Mouse (Mus musculus) hindbrain, embryonic 15.5 days (tissue): Measurements from ENCODE around the gene Psat1. TPM values are rescaled to one million over a fixed set of nuclear protein-coding genes. Genes with fewer than 3 reads are reported as not detected.

Experiments used
- ATAC-seq: fragments of 200-750 bp; cut with Nextera tagmentation; 2 replicates; pipeline ENCODE4 v1.8.0; 2017; ENCODE audit warnings: low read depth, moderate number of reproducible peaks, moderate TSS enrichment; ENCODE audit not compliant: low FRiP score
- H3K27ac ChIP-seq: fragments of 300-500 bp; sonication (generic); replicated peaks from 2 replicates; pipeline ENCODE4 v1.5.1; 2015; ENCODE audit warnings: mild to moderate bottlenecking, inconsistent platforms
- H3K27me3 ChIP-seq: fragments of 300-500 bp; sonication (generic); 2 replicates; pipeline ENCODE4 v1.6.1; 2015; ENCODE audit warnings: control low read depth, inconsistent platforms
- H3K36me3 ChIP-seq: fragments of 300-500 bp; sonication (generic); 2 replicates; pipeline ENCODE4 v1.6.1; 2015; ENCODE audit warnings: control low read depth, inconsistent platforms
- H3K4me1 ChIP-seq: fragments of 300-500 bp; sonication (generic); replicated peaks from 2 replicates; pipeline ENCODE4 v1.6.1; 2015; ENCODE audit warnings: control low read depth, inconsistent platforms
- H3K4me2 ChIP-seq: fragments of 300-500 bp; sonication (generic); 2 replicates; pipeline ENCODE4 v1.6.1; 2015; ENCODE audit warnings: moderate library complexity, mild to moderate bottlenecking, inconsistent platforms
- H3K4me3 ChIP-seq: fragments of 300-500 bp; sonication (generic); 2 replicates; pipeline ENCODE4 v1.5.1; 2015; ENCODE audit warnings: mild to moderate bottlenecking, inconsistent platforms
- H3K9ac ChIP-seq: fragments of 300-500 bp; sonication (generic); 2 replicates; pipeline ENCODE4 v1.6.1; 2015; ENCODE audit warnings: inconsistent platforms
- H3K9me3 ChIP-seq: fragments of 300-500 bp; sonication (generic); 2 replicates; pipeline ENCODE4 v1.6.1; 2016; ENCODE audit warnings: control low read depth, inconsistent platforms
- WGBS: fragments of 180-500 bp; shearing (Covaris S2); methylation state at CpG from one replicate; pipeline ENCODE4 v1.1.7; 2015; 5-methylcytosine and 5-hydroxymethylcytosine counted together
- polyA plus RNA-seq: library from polyadenylated mRNA; unstranded; fragments of >200 nt; fragmentation: Nextera tagmentation; extraction: Ambion mirVana; gene quantifications from 2 replicates; pipeline ENCODE4 v1.2.1, GENCODE M21; 2015

Gene Psat1
- polyA plus RNA-seq, 1 experiment from 2014 or later: 85.4 TPM

GRCm38 (mm10) chr19:15919336-15919735, 27.8 kb downstream of the Psat1 start:
- no peak for ATAC-seq
- Histone ChIP-seq H3K27ac (no peak overlapping the region), H3K4me2 (no peak overlapping the region), H3K4me3 (no peak overlapping the region), H3K9ac (no peak overlapping the region), H3K9me3 (no peaks in the 10 kb centered on the region), H3K4me1 (peaks cover 14% of the 10 kb centered on the region; the same call in 1 of the 2 replicates), H3K36me3 (peaks cover 12% of the 10 kb centered on the region), H3K27me3 (no peaks in the 10 kb centered on the region)
- WGBS: 96% methylated on average over 7 of the region's 7 CpGs

GRCm38 (mm10) chr19:15918111-15918510, 29.0 kb downstream of the Psat1 start:
- Histone ChIP-seq H3K4me3 (no peak overlapping the region), H3K36me3 (peaks cover 18% of the 10 kb centered on the region), H3K9ac (no peak overlapping the region), H3K27me3 (no peaks in the 10 kb centered on the region), H3K27ac (no peak overlapping the region), H3K4me2 (no peak overlapping the region), H3K4me1 (peaks cover 3% of the 10 kb centered on the region; the same call in 1 of the 2 replicates), H3K9me3 (no peaks in the 10 kb centered on the region)
- WGBS: 98% methylated on average over 7 of the region's 7 CpGs
- no peak for ATAC-seq

DNA sequence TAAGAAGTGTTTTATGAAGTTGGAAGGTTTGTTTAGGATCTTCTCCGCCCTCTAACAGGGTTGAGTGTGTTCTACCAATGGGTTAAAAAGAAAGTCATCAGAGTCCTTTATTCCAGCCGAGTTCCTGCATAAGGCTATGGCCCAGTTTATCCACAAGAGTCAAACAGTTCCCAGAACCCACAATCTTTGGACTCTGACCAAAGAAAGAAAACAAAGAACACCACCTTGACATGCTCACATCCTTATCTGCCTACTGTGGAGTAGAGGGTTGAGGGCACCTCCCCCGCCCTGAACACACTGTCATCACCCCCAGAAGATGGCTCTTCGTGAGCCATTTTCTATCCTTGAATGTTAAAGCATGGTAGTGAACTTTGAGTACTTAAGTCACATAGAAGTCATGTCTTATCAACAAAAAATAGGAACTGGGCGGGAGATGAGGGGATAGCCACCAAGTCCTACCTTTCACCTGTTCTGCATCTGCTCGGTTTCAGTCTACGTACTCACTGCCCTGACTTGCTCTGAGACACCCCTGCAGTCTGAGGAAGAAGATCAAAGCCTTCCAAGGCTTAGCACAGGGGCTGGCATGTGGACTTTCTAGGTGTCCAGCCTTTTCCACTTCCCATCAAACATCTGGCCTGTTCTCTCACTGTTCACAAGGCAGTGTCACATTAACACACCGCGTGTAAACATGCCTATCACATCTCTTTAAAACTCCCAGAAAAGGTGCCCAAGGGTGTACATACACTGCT, 33.7 kb downstream of the Psat1 start:
- no peak for ATAC-seq
- no peak overlapping the region for H3K4me3 ChIP-seq
- H3K9ac ChIP-seq: no peak overlapping the region
- H3K4me2 ChIP-seq: no peak overlapping the region
- no peaks in the 10 kb centered on the region for H3K4me1 ChIP-seq
- H3K36me3 ChIP-seq: peaks cover 18% of the 10 kb centered on the region; the same call in 1 of the 2 replicates
- no peak overlapping the region for H3K27ac ChIP-seq
- H3K27me3 ChIP-seq: no peaks in the 10 kb centered on the region
- WGBS: 94% methylated on average over 9 of the region's 9 CpGs
- H3K9me3 ChIP-seq: no peaks in the 10 kb centered on the region

GRCm38 (mm10) chr19:15911441-15911840, 35.7 kb downstream of the Psat1 start:
- H3K4me1 ChIP-seq: no peaks in the 10 kb centered on the region
- ATAC-seq: no peak
- no peak overlapping the region for H3K9ac ChIP-seq
- no peaks in the 10 kb centered on the region for H3K27me3 ChIP-seq
- WGBS: 97% methylated on average over 5 of the region's 5 CpGs
- H3K4me2 ChIP-seq: no peak overlapping the region
- H3K27ac ChIP-seq: no peak overlapping the region
- H3K36me3 ChIP-seq: peaks cover 11% of the 10 kb centered on the region; the same call in 1 of the 2 replicates
- H3K9me3 ChIP-seq: no peaks in the 10 kb centered on the region
- H3K4me3 ChIP-seq: no peak overlapping the region

DNA sequence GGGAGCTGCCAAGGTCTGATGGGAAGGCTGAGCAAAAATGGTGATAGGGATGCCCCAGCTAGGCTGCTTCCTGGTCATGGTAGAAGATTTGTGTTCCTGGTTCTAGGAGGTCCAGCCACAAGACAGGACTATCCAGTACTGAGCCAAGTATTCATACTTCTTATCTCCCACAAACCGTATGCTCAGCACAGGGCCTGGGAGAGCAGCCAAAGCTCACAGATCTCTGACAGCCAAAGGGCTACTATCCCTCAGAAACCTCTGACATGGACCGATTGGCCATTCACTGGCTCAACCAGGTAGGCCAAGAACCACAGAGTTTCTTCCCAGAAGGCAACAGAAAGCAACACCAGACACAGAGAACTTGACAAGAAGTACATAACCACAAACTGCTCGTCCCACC, 36.1 kb downstream of the Psat1 start:
- WGBS: 89% methylated on average over 3 of the region's 3 CpGs
- H3K9me3 ChIP-seq: no peaks in the 10 kb centered on the region
- H3K9ac ChIP-seq: no peak overlapping the region
- no peak overlapping the region for H3K4me2 ChIP-seq
- H3K36me3 ChIP-seq: peaks cover 11% of the 10 kb centered on the region; the same call in 1 of the 2 replicates
- no peak overlapping the region for H3K4me3 ChIP-seq
- H3K27me3 ChIP-seq: no peaks in the 10 kb centered on the region
- no peak for ATAC-seq
- H3K4me1 ChIP-seq: no peaks in the 10 kb centered on the region
- H3K27ac ChIP-seq: no peak overlapping the region

DNA sequence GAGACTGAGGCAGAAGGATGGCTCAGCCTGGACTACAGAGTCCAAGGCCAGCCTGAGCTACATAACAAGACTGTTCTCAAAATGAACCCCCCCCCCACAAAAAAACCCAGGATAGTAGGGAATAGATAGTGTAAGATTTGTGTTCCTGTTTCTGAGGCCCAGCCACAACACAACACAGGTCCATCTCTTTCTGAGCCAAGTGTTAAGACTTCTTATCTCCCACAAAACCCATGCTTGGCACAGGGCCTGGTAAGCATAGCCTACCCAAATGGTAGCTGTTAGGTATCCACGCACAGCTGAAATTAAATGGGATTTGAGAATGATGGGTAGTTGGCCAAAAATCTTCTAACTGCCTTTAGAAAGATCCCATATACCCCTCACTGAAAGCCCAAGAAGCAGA, 36.6 kb downstream of the Psat1 start:
- Histone ChIP-seq H3K36me3 (peaks cover 11% of the 10 kb centered on the region; the same call in 1 of the 2 replicates), H3K4me2 (no peak overlapping the region), H3K9me3 (no peaks in the 10 kb centered on the region), H3K27ac (no peak overlapping the region), H3K4me1 (no peaks in the 10 kb centered on the region), H3K9ac (no peak overlapping the region), H3K27me3 (no peaks in the 10 kb centered on the region), H3K4me3 (no peak overlapping the region)
- 97% methylated on average over 1 of the region's 1 CpGs for WGBS
- no peak for ATAC-seq

DNA sequence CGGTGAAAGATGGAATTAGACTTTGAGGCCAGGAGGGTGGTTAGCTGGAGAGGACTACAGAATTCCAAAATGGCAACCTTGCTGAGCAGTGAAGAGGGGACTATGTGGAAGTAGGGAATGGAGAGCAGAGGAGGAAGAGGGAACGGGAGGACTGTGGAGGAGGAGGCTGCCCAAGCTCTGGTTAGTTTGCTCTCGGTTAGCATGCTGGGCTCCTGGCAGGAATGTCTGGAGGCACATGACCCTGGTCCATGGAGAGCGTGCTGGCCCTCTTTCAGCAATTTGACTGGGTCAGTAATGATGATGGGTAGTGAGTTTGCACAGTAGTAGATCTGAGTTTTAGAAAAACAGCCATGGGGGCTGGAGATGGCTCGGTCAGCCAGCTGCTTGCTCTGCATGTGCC, 39.1 kb downstream of the Psat1 start:
- no peak overlapping the region for H3K27ac ChIP-seq
- no peak for ATAC-seq
- H3K9me3 ChIP-seq: no peaks in the 10 kb centered on the region
- no peak overlapping the region for H3K9ac ChIP-seq
- no peaks in the 10 kb centered on the region for H3K27me3 ChIP-seq
- H3K4me1 ChIP-seq: peaks cover 11% of the 10 kb centered on the region
- peaks cover 5% of the 10 kb centered on the region; the same call in 1 of the 2 replicates for H3K36me3 ChIP-seq
- WGBS: 89% methylated on average over 5 of the region's 5 CpGs
- no peak overlapping the region for H3K4me3 ChIP-seq
- no peak overlapping the region for H3K4me2 ChIP-seq

- H3K36me3 ChIP-seq: peaks cover 5% of the 10 kb centered on the region; the same call in 1 of the 2 replicates
These were observed 42.4 kb downstream of the Psat1 start for GRCm38 (mm10) chr19:15904734-15905133.

GRCm38 (mm10) chr19:15903508-15904480, 43.3 kb downstream of the Psat1 start:
- peak overlapping the region; percentile 32 for H3K4me2 ChIP-seq
- peak; percentile 51; the same call in 1 of the 2 replicates for ATAC-seq
- H3K4me1 ChIP-seq: peaks cover 11% of the 10 kb centered on the region
- no peaks in the 10 kb centered on the region for H3K9me3 ChIP-seq
- H3K4me3 ChIP-seq: no peak overlapping the region
- WGBS: 17% methylated on average over 20 of the region's 20 CpGs
- no peak overlapping the region for H3K9ac ChIP-seq
- no peaks in the 10 kb centered on the region; the same call in 1 of the 2 replicates for H3K36me3 ChIP-seq
- no peaks in the 10 kb centered on the region for H3K27me3 ChIP-seq
- peak overlapping the region; percentile 38; the same call in 1 of the 2 replicates for H3K27ac ChIP-seq

More at GRCm38 (mm10) chr19:15904734-15905133, 42.4 kb downstream of the Psat1 start:
- ATAC-seq: no peak
- no peak overlapping the region for H3K4me3 ChIP-seq
- H3K27ac ChIP-seq: no peak overlapping the region
- peaks cover 11% of the 10 kb centered on the region for H3K4me1 ChIP-seq
- H3K4me2 ChIP-seq: no peak overlapping the region
- H3K27me3 ChIP-seq: no peaks in the 10 kb centered on the region
- no peaks in the 10 kb centered on the region for H3K9me3 ChIP-seq
- WGBS: 85% methylated on average over 4 of the region's 4 CpGs
- H3K9ac ChIP-seq: no peak overlapping the region

- H3K4me1 ChIP-seq: no peaks in the 10 kb centered on the region
- no peak for ATAC-seq
- no peaks in the 10 kb centered on the region for H3K36me3 ChIP-seq
- no peak overlapping the region for H3K4me2 ChIP-seq
- H3K9ac ChIP-seq: no peak overlapping the region
- WGBS: 88% methylated on average over 3 of the region's 3 CpGs
- H3K4me3 ChIP-seq: no peak overlapping the region
- no peak overlapping the region for H3K27ac ChIP-seq
- H3K27me3 ChIP-seq: no peaks in the 10 kb centered on the region
- H3K9me3 ChIP-seq: no peaks in the 10 kb centered on the region
These were observed 51.5 kb downstream of the Psat1 start for GRCm38 (mm10) chr19:15895681-15896080.

- H3K27me3 ChIP-seq: no peaks in the 10 kb centered on the region
- H3K27ac ChIP-seq: no peak overlapping the region
- H3K9ac ChIP-seq: no peak overlapping the region
- H3K4me3 ChIP-seq: no peak overlapping the region
- 96% methylated on average over 4 of the region's 4 CpGs for WGBS
- H3K4me1 ChIP-seq: no peaks in the 10 kb centered on the region
- ATAC-seq: no peak
- no peaks in the 10 kb centered on the region for H3K36me3 ChIP-seq
- no peaks in the 10 kb centered on the region for H3K9me3 ChIP-seq
- no peak overlapping the region for H3K4me2 ChIP-seq
These were observed 55.0 kb downstream of the Psat1 start for GRCm38 (mm10) chr19:15892146-15892545.

DNA sequence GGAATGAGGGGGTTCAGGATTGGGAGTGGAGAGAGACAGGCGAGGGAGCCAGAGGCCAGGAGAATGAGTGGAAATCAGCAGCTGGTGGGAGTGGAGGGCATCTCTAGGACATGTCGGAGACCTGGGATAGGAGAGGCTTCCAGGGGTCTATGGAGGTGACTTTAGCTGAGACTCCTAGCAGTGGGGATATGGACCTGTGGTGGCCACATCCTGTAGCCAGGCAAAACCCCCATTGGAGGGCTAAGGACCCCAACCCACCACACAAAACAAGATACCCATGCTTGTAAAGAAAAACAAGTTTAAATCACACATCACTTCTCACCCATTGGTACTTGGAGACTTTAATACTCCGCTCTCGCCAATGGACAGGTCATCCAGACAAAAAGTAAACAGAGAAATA, 58.7 kb downstream of the Psat1 start:
- WGBS: 96% methylated on average over 4 of the region's 4 CpGs

More for the DNA sequence above, 58.7 kb downstream of the Psat1 start:
- Histone ChIP-seq H3K9ac (no peak overlapping the region), H3K4me2 (no peak overlapping the region), H3K4me3 (no peak overlapping the region), H3K4me1 (no peaks in the 10 kb centered on the region), H3K27me3 (no peaks in the 10 kb centered on the region), H3K27ac (no peak overlapping the region), H3K36me3 (no peaks in the 10 kb centered on the region), H3K9me3 (no peaks in the 10 kb centered on the region)
- no peak for ATAC-seq
